Mouse (Mus musculus) heart, postnatal 36 days (tissue): ENCODE measurements at regions not wholly inside any gene's neighbourhood (a gene's known extent, or its start where the extent isn't known, plus 50 kb on each side); places are given as distances from the start of the nearest gene placed in this dataset.

Experiments used
- DNase-seq, 2 experiments: peaks; one replicate each; pipeline ENCODE4 v3.0.0; 2021 to 2022
- intact Hi-C: fragments of 180-260 bp; cut with DNase I; formaldehyde crosslinking; loops from one replicate; pipeline ENCODE4 v1.15.1; 2025

DNA sequence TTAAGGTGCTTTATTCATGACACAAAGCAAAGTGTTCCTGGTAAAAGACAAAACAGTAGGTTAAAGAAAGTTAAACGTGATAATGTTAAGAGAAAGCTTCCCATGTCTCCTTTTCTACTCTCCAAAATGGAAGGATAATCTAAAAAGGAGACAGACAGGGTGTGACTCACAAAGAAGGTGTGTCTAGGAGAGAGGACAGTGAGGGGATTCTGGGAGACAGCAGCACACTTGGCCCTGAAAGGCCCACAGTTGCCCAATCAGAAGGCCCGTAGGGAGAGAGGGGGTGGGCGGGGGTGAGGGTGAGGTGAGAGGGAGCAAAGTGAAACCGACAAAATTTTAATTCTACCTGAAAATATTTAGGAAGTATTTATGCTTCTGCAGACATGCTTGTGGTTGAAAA, 85.8 kb upstream of the Gadd45a start:
- DNase-seq = no peak
- intact Hi-C loops = no loop called here

DNA sequence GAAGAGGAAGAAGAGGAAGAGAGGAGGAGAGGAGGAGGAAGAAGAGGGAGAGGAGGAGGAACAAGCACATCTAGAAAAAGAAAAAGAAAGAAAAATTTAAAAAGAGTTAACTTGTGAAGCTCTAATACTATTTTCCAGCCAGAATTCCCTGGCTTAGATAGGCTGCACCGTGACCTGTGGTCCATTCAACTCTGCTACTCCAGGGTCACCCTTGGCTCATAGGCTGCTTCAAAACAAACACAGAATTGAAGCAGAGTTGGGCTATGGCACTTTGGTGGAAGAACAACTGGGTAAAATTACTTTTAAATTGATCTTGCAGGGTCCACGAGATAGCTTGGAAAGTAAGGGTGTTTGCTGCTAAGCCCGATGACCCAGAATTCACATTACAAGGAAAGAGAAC, 79.0 kb upstream of the Gadd45a start:
- no peak for DNase-seq
- intact Hi-C loops = no loop called here

GRCm38 (mm10) chr6:67115505-67116303, 78.4 kb upstream of the Gadd45a start:
- DNase-seq = no peak
- intact Hi-C loops = no loop called here

- intact Hi-C loops = no loop called here
- no peak for DNase-seq
These were observed 77.5 kb upstream of the Gadd45a start for GRCm38 (mm10) chr6:67114753-67115152.

DNA sequence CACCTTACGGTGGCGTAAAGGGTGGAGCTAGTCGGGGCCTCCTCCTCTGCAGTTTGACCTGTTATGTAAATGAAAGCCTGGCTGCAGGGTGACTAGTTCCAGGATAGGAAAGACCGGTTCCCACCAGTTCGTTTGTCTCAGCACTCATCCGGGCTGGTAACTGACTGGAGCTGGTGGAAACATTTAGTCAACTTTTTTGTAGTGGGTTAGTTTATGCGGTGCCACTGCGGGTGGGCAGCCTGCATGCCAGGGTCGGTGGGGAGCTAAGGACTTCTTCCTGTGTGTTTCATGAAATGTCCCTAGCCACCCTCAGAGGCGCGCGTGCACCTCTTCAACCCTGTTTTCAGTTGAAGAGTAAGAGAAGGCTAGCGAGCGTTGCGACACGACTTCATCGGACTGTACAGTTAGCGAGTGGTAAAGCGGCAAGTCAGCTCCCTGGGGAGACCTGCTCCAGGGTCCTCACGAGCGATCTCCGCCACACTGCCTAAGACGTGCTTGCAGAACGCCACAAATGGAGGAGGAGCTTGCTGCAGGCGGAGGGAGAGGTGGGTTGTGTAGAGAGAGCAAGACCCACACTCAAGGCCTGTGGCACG, 76.5 kb upstream of the Gadd45a start:
- intact Hi-C loops = no loop called here

DNA sequence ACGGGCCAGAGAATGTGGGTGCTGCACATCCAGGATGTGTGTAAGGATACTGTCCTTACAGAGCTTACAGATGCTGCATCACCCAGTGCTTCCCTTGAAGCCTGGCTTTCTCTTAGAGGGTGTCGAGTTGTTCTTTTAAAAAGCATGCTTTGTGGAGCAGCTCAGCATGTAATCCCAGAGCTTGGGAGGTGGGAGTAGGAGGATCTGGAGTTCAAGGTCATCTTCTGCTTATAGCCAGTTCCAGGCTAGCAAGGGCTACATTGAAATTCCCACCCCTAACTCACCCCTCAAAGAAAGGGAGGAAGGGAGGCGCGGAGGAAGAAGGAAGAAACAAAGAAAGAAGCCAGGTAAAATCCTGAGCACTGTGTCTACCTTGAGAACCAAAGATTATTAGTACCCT, 76.0 kb upstream of the Gadd45a start:
- DNase-seq = no peak
- intact Hi-C loops = no loop called here

More for the DNA sequence above, 76.5 kb upstream of the Gadd45a start:
- DNase-seq = no peak

GRCm38 (mm10) chr6:67112311-67112710, 75.1 kb upstream of the Gadd45a start:
- intact Hi-C loops = no loop called here
- DNase-seq = no peak

- intact Hi-C loops = no loop called here
- DNase-seq = no peak
These were observed 74.3 kb upstream of the Gadd45a start for GRCm38 (mm10) chr6:67111581-67111980.

GRCm38 (mm10) chr6:67110391-67110790, 73.1 kb upstream of the Gadd45a start:
- no peak for DNase-seq
- intact Hi-C loops = no loop called here

DNA sequence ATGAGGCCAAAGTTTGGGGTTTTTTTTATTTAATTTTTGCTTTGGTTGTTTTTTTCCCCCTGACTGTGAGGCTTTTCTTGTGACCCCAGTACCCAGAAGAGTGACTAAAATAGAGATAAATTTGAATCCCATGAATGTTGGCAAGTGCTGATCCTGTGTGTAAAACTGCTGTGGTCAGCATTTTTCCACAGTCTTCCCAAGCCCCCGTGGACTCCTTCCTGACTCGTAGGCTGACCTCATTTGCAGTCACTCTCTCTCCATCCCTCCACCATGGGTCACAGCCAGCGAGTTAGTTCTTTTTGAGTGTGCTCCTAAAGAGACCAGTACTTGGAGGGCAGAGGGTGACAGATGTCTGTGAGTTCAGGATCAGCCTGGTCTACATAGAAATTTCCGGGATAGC, 72.5 kb upstream of the Gadd45a start:
- intact Hi-C loops = no loop called here
- DNase-seq = no peak

DNA sequence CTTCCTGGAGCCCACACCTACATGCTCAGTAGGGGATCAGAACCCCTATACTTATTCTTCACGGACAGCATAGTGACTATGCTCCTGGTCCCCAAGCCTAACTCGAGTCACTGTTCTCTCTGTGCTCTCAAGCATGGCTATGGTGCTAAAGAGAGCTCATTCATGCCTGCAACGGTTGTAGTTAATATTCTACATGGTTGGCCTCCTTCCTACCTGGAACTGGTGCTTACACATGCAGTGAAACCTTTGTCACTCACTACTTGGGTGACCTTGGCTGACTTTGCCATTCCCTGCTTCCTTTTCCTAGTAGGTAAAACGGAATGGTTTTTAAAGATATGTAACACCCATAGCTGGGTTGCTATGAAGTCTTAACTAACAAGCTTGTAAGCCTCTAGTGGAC, 70.3 kb upstream of the Gadd45a start:
- intact Hi-C loops = no loop called here
- DNase-seq = no peak

DNA sequence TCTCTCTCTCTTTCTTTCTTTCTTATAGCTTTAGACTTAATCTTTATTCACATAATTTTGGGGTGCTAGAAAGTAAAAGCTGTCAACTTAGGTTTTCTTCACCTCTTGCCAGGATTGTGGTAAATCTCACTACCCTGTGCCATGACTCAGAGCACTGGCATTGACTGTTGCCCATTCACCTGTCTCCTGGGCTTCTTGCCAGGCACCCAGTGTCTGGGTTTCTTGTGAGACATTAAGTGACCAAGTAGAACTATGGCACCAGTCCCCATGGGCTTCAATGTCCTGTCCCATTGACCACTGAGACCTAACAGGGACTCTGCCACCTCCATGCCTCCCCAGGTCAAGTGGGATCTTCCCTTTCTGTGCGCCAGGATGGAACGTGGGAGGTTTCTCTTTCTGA, 69.2 kb upstream of the Gadd45a start:
- intact Hi-C loops = no loop called here
- no peak for DNase-seq

- intact Hi-C loops = no loop called here
- DNase-seq = no peak
These were observed 68.1 kb upstream of the Gadd45a start for GRCm38 (mm10) chr6:67105386-67105785.

- intact Hi-C loops = no loop called here
- DNase-seq = no peak
These were observed 66.9 kb upstream of the Gadd45a start for GRCm38 (mm10) chr6:67104205-67104604.

- intact Hi-C loops = loop anchor here (2.0 kb wide), 1 partner anchor 66 kb away; the partner anchor contains the start of gene Gadd45a
- DNase-seq = peak; percentile 63 to 73
These were observed 65.4 kb upstream of the Gadd45a start for GRCm38 (mm10) chr6:67102541-67103134.

- DNase-seq = peak; percentile 50 to 51
- intact Hi-C loops = loop anchor here (2.0 kb wide), 1 partner anchor 65 kb away; the partner anchor contains the start of gene Gadd45a
These were observed 64.8 kb upstream of the Gadd45a start for GRCm38 (mm10) chr6:67102014-67102413.

DNA sequence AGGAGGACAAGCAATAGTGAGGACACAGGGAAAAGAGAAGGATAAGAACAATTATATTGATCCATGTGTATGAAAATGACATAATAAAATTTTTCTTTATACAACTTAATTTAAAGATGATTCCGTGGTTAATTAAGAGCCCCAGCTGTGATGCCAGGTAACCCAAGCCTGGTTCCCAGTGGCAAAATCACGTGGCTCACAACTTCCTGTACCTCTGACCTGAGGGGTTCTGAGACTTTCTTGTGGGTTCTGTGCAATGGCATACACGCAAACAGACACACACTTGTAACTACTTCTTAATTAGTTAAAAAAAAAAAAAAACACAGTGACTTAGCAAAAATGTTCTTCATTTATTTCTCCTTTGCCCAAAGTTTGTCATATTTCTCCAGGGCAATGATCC, 57.2 kb upstream of the Gadd45a start:
- intact Hi-C loops = no loop called here
- no peak for DNase-seq

DNA sequence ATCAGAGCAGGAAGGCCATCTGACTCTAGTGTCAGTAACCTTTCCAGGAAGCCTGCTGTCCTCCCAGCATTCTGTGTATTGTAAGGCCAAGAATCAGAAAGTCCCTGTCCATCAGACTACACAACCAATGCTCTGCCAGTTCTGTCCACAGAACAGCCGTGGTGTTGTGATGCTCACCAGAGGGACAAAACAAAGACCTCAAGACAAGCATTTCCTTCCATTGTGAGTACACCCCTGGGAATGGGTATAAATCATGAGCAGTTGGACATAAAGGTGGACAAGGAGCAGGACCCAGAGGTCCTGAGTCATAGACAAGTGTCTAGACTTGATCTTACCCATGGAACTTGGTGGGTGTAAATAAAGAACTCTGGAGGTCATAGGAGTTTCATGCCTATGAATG, 55.9 kb upstream of the Gadd45a start:
- intact Hi-C loops = no loop called here
- no peak for DNase-seq

DNA sequence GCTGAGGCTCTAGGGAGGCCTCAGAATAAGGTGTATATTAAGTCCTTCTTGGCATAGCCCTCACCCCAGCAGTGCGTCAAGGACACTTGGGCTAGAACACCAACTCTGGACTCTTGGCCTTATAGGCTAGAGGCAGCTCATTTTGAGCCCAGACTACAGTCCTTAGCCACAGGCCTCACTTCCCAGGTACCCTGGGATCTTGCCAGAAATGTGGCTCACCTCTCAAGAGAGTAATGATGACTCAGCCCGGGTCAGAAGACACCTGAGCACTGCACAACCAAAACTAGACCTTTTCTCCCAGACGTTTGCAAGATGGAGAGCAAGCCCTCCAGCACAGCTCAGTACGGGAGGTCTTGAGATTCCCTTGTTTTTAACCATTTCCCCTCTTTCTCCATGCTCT, 52.9 kb upstream of the Gadd45a start:
- no peak for DNase-seq
- intact Hi-C loops = no loop called here

DNA sequence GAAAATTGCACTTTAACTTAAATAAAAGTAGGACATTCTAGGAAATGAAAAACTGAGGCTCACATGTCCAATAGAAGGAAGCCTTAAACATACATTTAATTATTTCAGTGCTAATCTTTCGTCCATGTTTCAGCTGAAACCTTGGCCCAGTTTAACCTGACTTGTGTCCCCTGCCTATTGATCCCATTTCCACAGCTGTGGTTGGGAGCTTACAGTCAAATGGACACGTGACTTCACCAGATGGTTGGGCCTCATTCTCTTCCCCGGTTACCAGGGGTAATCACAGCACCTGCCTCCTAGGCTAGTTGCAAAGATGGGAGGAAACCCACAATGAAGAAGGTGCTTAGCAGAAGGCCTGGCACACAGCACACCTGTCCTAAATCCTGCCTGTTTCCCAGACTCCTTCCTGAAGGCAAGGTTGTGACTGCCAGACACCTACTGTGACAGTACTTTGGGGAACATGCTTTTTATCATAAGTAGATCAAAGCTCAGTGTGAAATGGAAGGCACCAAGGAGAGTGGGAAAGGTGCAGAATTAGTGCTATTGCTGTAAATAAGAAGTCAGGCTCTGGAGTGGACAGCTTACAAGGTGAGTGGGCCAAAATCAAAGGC, 52.4 kb upstream of the Gadd45a start:
- DNase-seq = no peak
- intact Hi-C loops = no loop called here

GRCm38 (mm10) chr6:67088741-67089455, 51.6 kb upstream of the Gadd45a start:
- DNase-seq = no peak
- intact Hi-C loops = no loop called here
